Mouse (Mus musculus) forebrain, embryonic 13.5 days (tissue): ENCODE results near the gene Clec4n. TPM values are rescaled to one million over a fixed set of nuclear protein-coding genes. Genes with fewer than 3 reads are reported as not detected.
"Not testable (repeated sequence)": the region's sequence is repeated elsewhere in the genome, so short reads cannot be mapped to it uniquely, and the experiment has no call there.

Experiments used
- ATAC-seq: fragments of 200-750 bp; cut with Nextera tagmentation; 2 replicates; pipeline ENCODE4 v1.8.0; 2017
- H3K27ac ChIP-seq: fragments of 300-500 bp; sonication (generic); 2 replicates; pipeline ENCODE4 v1.5.1; 2015; ENCODE audit warnings: inconsistent platforms, mild to moderate bottlenecking, moderate library complexity
- H3K27me3 ChIP-seq: fragments of 300-500 bp; sonication (generic); 2 replicates; pipeline ENCODE4 v1.6.1; 2015; ENCODE audit warnings: mild to moderate bottlenecking, inconsistent platforms
- H3K36me3 ChIP-seq: fragments of 300-500 bp; sonication (generic); 2 replicates; pipeline ENCODE4 v1.6.1; 2015; ENCODE audit warnings: mild to moderate bottlenecking, inconsistent platforms; ENCODE audit not compliant: poor library complexity, severe bottlenecking
- H3K4me1 ChIP-seq: fragments of 300-500 bp; sonication (generic); 2 replicates; pipeline ENCODE4 v1.6.1; 2015; ENCODE audit warnings: inconsistent platforms
- H3K4me2 ChIP-seq: fragments of 300-500 bp; sonication (generic); 2 replicates; pipeline ENCODE4 v1.6.1; 2015; ENCODE audit warnings: inconsistent platforms, mild to moderate bottlenecking, moderate library complexity
- H3K4me3 ChIP-seq: fragments of 300-500 bp; sonication (generic); 2 replicates; pipeline ENCODE4 v1.5.1; 2015; ENCODE audit warnings: mild to moderate bottlenecking, inconsistent platforms
- H3K9ac ChIP-seq: fragments of 300-500 bp; sonication (generic); 2 replicates; pipeline ENCODE4 v1.6.1; 2015; ENCODE audit warnings: mild to moderate bottlenecking, inconsistent platforms
- H3K9me3 ChIP-seq: fragments of 300-500 bp; sonication (generic); replicated peaks from 2 replicates; pipeline ENCODE4 v1.6.1; 2016; ENCODE audit warnings: inconsistent platforms
- WGBS: fragments of 180-500 bp; shearing (Covaris S2); methylation state at CpG from one replicate; pipeline ENCODE4 v1.1.7; 2015; 5-methylcytosine and 5-hydroxymethylcytosine counted together
- polyA plus RNA-seq: library from polyadenylated mRNA; unstranded; fragments of >200 nt; fragmentation: Nextera tagmentation; extraction: Ambion mirVana; gene quantifications from 2 replicates; pipeline ENCODE4 v1.2.1, GENCODE M21; 2015

Clec4n gene
- polyA plus RNA-seq, result 0.22 and 0.53 TPM in 2 replicates

DNA sequence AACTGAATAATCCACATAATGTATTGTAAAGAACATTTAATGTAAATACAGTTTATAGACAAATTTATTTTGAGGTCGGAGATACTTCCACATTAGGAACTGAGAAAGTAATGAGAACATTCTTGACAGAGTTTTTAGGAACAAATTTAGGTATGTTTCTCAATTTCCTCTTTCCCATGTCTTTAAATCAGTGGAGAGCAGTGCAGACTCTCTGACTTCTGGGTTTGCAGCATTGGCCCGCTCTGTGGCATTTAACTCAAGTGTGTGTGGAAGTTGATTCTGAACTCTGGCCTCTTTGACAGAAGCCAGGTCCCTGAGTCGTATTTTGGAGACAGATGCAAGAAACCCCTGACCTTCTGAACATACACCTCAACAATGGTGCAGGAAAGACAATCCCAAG is at the start of gene Clec4n:
TSS of gene Clec4n (plus strand) at position 200 of the 400 bp plus-strand sequence.
- ATAC-seq, result no peak
- WGBS, result 75% methylated on average over 3 of the region's 3 CpGs
- H3K27me3 ChIP-seq, result no peaks in the 10 kb centered on the region

DNA sequence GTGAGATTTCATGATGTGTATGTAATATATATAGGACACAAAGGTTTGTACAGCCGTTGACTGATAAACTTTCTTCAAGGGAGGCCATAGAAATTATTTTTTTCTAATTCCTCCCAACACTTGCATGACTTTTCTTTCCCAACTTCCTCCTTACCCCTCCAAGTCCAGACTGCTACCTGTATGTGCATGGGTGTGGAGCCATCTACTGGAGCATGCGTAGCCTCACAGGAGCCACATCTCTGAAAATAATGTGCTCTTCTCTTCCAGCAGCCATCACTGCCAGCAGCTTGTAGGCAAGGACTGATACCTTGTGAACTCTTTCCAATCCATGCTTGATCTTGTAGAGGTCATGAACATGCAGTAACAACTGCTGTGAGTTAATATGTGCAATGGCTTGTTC is 44.8 kb upstream of the Clec4n start:
- H3K9me3 ChIP-seq, ATAC-seq, H3K9ac ChIP-seq, H3K4me1 ChIP-seq, H3K27ac ChIP-seq, H3K4me3 ChIP-seq, H3K4me2 ChIP-seq, H3K36me3 ChIP-seq, H3K27me3 ChIP-seq: not testable (repeated sequence)
- 81% methylated on average over 2 of the region's 2 CpGs for WGBS

More for the DNA sequence above, at the start of gene Clec4n:
- Histone ChIP-seq H3K36me3 (no peaks in the 10 kb centered on the region), H3K9me3 (no peaks in the 10 kb centered on the region), H3K4me1 (no peaks in the 10 kb centered on the region), H3K9ac (no peak within 1 kb of the TSS), H3K27ac (no peak within 1 kb of the TSS), H3K4me3 (no peak within 1 kb of the TSS), H3K4me2 (no peak within 1 kb of the TSS)

DNA sequence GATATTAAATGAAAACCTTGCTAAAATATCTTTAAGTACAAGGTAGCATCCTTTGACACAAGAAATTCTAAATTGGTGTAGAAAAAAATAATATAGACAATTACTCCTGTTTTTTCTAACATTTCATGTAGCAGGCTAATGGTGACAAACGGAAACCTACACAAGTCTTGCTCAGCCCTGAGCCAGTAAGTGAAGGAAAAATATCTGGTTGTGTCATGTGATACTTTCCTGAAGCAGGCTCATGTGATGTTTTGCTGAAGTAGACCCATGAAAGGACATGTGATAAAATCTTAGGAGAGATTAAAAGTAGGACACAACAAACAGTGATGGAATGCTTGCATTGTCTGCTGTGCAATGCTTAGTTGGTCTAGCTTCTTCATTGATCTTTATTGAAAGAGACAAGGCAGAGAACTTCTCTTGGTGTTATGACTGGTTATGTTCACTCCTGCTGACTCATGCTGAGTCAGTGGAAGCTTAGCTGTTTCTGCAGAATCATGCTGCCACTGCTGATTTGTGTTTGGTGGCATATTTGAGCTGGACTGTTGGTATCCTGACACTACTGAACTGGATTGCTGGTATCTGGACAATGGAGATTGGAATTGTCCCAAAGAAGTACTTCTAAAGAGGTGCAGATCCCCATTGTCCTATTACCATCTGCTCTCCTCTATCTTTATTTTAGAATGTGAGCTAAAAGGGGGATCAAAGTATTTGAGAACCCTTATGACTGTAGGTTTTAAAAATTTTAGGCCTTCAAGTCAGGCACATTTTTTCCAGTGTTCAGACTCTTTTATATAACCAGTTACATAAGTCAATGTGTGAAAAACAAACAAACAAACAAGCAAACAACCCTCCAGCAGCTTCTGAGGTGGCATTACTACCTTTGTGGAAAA is 22.2 kb upstream of the Clec4n start:
- WGBS, result 88% methylated on average over 1 of the region's 1 CpGs
- Histone ChIP-seq H3K4me2 (no peak overlapping the region), H3K27me3 (no peaks in the 10 kb centered on the region), H3K36me3 (no peaks in the 10 kb centered on the region), H3K4me1 (no peaks in the 10 kb centered on the region), H3K27ac (no peak overlapping the region), H3K9ac (no peak overlapping the region), H3K4me3 (no peak overlapping the region), H3K9me3 (no peaks in the 10 kb centered on the region; the same call in 1 of the 2 replicates)
- no peak for ATAC-seq

DNA sequence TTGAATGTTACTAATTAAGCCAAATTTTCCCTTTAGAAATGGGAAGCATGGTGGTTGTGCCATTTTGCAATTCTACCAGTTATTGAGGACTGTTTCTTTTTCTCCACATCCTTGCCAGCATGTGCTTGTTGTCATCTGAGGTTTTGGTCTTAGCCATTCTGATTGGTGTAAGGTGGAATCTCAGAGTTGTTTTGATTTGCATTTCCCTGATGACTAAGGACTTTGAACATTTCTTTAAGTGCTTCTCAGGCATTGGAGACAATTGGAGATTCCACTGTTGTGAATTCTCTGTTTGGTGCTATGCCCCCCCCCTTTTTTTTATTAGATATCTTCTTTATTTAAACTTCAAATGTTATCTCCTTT is 21.6 kb upstream of the Clec4n start:
- ATAC-seq, H3K4me3 ChIP-seq, H3K4me1 ChIP-seq, H3K36me3 ChIP-seq, H3K4me2 ChIP-seq, H3K27ac ChIP-seq, H3K27me3 ChIP-seq, H3K9ac ChIP-seq, H3K9me3 ChIP-seq: not testable (repeated sequence)

DNA sequence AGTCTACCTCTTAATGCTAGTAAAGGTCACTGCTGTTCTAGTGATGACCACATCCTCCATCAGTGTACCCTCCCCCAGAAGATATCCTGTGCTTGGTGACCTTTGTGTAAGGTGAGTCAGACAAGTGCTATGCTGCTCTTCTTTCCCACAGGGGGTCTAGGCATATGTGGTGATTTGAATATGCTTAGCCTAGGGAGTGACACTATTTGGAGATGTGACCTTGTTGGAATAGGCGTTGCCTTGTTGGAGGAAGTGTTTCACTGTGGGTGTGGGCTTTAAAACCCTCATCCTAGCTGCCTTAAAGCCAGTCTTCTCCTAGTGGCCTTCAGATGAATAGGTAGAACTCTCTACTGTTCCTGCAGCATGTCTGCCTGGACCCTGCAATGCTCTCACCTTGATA is 17.9 kb upstream of the Clec4n start:
- 92% methylated on average over 1 of the region's 1 CpGs for WGBS
- no peak overlapping the region for H3K27ac ChIP-seq
- no peaks in the 10 kb centered on the region for H3K27me3 ChIP-seq
- no peak overlapping the region for H3K4me2 ChIP-seq
- no peaks in the 10 kb centered on the region; the same call in 1 of the 2 replicates for H3K9me3 ChIP-seq
- no peaks in the 10 kb centered on the region for H3K36me3 ChIP-seq
- no peak overlapping the region for H3K4me3 ChIP-seq
- H3K4me1 ChIP-seq, result no peaks in the 10 kb centered on the region
- ATAC-seq, result no peak
- no peak overlapping the region for H3K9ac ChIP-seq

DNA sequence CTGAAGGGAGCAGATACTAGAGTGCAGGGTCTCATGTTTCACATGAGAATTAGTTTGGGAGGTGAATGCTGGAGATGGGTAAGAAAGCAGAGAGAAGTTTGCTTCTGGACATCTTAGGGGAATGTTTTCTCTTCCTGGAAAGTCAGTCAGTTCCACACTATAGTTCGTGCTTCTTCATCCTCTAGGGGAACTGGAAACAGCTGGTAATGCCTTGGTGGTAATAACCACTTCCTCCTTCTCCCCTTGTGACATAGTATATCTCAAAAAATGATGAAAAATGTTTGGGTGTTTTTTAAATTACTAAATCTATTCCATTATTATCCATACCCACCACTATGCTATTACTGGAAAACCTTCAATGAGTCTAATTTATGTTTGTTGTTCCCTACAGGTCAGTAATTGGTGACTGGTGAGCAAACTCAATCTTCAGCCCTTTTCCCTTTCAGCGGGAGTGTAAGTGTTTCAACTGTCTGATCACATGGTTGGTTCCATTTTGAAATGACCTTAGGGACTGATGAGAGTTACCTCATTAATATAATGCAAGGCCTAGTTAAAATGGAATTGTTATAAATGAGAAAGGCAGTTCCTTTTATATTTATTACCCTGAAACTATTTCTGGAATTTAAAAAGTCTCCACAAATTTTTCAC is 2.0 kb upstream of the Clec4n start:
- H3K4me1 ChIP-seq, result no peaks in the 10 kb centered on the region
- H3K27ac ChIP-seq, result no peak overlapping the region
- H3K27me3 ChIP-seq, result no peaks in the 10 kb centered on the region
- no peak overlapping the region for H3K4me2 ChIP-seq
- no peaks in the 10 kb centered on the region for H3K36me3 ChIP-seq
- 66% methylated on average over 2 of the region's 2 CpGs for WGBS
- no peak overlapping the region for H3K9ac ChIP-seq
- H3K9me3 ChIP-seq, result 0 out of 2 replicates have a peak, but pooled peaks cover 7% of the 10 kb centered on the region
- ATAC-seq, result no peak
- no peak overlapping the region for H3K4me3 ChIP-seq

DNA sequence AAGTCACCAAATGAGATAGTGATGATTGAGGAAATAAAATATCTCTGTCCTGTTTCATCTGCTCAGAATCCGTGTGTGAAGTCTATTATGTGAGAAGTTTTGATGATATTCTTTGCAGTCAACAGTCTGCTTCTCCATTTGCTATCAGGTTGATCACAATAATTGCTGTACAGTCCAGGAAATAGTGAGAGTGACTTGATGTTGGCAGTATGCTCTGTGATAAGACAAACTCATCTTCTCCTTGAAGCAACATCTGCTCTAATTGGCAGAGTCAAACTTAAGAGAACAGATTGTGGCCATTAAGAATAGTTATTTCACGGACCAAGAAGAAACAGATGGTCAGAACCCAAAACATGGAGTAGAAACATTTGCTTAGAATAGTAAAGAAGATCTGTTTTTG is 1.5 kb downstream of the Clec4n start:
- H3K4me1 ChIP-seq, result no peaks in the 10 kb centered on the region
- H3K27ac ChIP-seq, result no peak overlapping the region
- H3K4me2 ChIP-seq, result no peak overlapping the region
- H3K9ac ChIP-seq, result no peak overlapping the region
- ATAC-seq, result no peak
- 76% methylated on average over 2 of the region's 2 CpGs for WGBS
- no peaks in the 10 kb centered on the region for H3K27me3 ChIP-seq
- no peak overlapping the region for H3K4me3 ChIP-seq
- H3K36me3 ChIP-seq, result no peaks in the 10 kb centered on the region
- H3K9me3 ChIP-seq, result no peaks in the 10 kb centered on the region

DNA sequence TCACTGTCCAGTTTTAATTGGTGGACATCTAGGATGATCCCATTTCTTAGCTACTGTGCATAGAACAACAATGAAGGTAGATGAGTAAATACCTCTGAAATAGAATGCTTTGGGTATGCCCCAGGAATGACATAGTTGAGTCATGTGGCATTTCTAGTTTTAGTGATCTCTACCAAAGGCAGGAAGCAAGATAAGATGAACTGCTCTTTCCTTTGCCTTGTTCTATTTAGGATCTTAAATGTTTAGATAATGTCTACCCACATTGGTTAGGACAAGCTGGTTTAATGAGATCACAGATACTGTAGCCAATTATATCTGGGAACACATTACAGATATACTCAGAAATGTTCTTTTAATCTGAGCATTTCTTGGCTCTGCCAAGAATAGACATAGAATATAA is 7.9 kb downstream of the Clec4n start:
- Histone ChIP-seq H3K4me1 (no peaks in the 10 kb centered on the region), H3K4me3 (no peak overlapping the region), H3K36me3 (no peaks in the 10 kb centered on the region), H3K27ac (no peak overlapping the region), H3K9ac (no peak overlapping the region), H3K9me3 (no peaks in the 10 kb centered on the region), H3K4me2 (no peak overlapping the region), H3K27me3 (no peaks in the 10 kb centered on the region)
- ATAC-seq, result no peak

DNA sequence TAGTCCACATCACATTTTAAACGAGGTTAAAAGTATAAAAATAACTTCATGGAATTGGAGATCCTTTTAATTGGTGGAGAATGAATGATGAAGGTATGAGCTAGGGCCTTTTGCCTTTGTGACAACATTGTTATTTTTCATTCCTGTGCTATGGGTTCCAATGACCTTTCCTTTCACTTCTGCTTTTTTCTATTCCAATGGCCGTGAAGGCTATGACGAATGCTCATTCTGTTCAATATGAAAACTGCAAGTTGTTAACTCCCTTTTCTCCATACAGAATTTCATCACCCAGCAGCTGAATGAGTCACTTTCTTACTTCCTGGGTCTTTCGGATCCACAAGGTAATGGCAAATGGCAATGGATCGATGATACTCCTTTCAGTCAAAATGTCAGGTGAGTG is 14.6 kb downstream of the Clec4n start:
- no peaks in the 10 kb centered on the region for H3K27me3 ChIP-seq
- no peak overlapping the region for H3K4me3 ChIP-seq
- H3K9me3 ChIP-seq, result no peaks in the 10 kb centered on the region
- no peak overlapping the region for H3K27ac ChIP-seq
- WGBS, result 87% methylated on average over 5 of the region's 5 CpGs
- no peaks in the 10 kb centered on the region for H3K4me1 ChIP-seq
- H3K36me3 ChIP-seq, result no peaks in the 10 kb centered on the region
- no peak overlapping the region for H3K9ac ChIP-seq
- H3K4me2 ChIP-seq, result no peak overlapping the region
- ATAC-seq, result no peak

DNA sequence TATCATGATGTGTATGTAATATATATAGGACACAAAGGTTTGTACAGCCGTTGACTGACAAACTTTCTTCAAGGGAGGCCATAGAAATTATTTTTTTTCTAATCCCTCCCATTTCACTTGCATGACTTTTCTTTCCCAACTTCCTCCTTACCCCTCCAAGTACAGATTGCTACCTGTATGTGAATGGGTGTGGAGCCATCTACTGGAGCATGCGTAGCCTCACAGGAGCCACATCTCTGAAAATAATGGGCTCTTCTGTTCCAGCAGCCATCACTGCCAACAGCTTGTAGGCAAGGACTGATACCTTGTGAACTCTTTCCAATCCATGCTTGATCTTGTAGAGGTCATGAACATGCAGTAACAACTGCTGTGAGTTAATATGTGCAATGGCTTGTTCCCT is 19.2 kb downstream of the Clec4n start:
- WGBS, result 84% methylated on average over 2 of the region's 2 CpGs
- H3K36me3 ChIP-seq, ATAC-seq, H3K27ac ChIP-seq, H3K9ac ChIP-seq, H3K27me3 ChIP-seq, H3K4me3 ChIP-seq, H3K4me2 ChIP-seq, H3K4me1 ChIP-seq, H3K9me3 ChIP-seq: not testable (repeated sequence)

DNA sequence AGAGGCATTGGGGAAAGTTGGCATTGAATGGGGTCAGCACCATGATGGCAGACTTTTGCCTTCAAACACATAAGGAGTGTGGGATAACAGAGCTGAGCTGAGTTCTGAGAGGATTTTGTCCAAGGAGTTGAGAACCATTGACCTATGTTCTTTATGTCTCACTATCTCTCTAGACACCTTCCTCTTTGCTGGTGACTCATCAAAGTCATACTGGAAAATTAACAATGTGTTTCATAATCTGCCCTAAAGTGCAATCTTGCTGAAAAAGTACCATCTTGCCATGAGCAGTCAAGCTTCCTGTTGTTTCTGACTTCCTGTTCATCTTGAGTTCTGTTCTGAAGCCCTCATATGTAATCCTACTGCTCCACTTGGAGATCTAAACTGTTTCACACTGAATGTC is 23.1 kb downstream of the Clec4n start:
- Histone ChIP-seq H3K4me3 (no peak overlapping the region), H3K27me3 (no peaks in the 10 kb centered on the region), H3K4me2 (no peak overlapping the region), H3K36me3 (no peaks in the 10 kb centered on the region), H3K9me3 (no peaks in the 10 kb centered on the region), H3K9ac (no peak overlapping the region), H3K27ac (no peak overlapping the region), H3K4me1 (no peaks in the 10 kb centered on the region)
- ATAC-seq, result no peak

DNA sequence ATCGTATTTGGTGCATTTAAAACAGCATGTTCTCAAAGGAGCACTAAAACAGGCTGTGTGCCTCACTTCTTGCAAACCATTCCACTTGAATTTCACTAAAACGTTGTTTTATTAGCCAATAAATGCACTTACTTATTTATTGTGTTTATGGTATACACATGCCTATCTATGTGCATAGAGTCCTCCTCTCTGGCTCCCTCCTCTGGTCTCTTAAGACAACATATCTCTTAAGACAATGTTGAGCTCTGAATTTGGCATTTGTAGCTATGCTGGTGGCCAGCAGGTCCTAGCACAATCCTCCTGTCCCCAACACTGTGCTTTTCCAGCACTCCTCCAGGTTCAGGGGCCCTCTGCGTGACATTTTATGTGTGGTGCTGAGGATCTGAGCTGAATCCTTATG is 29.3 kb downstream of the Clec4n start:
- H3K4me2 ChIP-seq, result no peak overlapping the region
- no peaks in the 10 kb centered on the region for H3K9me3 ChIP-seq
- WGBS, result 78% methylated on average over 3 of the region's 3 CpGs

More for the DNA sequence above, 29.3 kb downstream of the Clec4n start:
- H3K27me3 ChIP-seq, result no peaks in the 10 kb centered on the region
- no peaks in the 10 kb centered on the region for H3K36me3 ChIP-seq
- H3K4me3 ChIP-seq, result no peak overlapping the region
- H3K4me1 ChIP-seq, result no peaks in the 10 kb centered on the region
- no peak overlapping the region for H3K9ac ChIP-seq
- no peak overlapping the region for H3K27ac ChIP-seq
- ATAC-seq, result no peak
